Mouse (Mus musculus) left cerebral cortex, adult 11 months (tissue): ENCODE results near the gene Gm11020.

Experiments
- DNase-seq: peaks from one replicate; pipeline ENCODE4 v3.0.0; 2022; ENCODE audit warnings: low spot score

Gene Gm11020

GRCm38 (mm10) chr8:104342426-104342825 lies 21.1 kb downstream of the Gm11020 start:
- DNase-seq, result no peak

GRCm38 (mm10) chr8:104343957-104344356 lies 22.6 kb downstream of the Gm11020 start:
- peak; percentile 71 for DNase-seq

GRCm38 (mm10) chr8:104344622-104345021 lies 23.3 kb downstream of the Gm11020 start:
- no peak for DNase-seq

GRCm38 (mm10) chr8:104346706-104347105 lies 25.3 kb downstream of the Gm11020 start:
- DNase-seq, result no peak

GRCm38 (mm10) chr8:104348971-104349370 lies 27.6 kb downstream of the Gm11020 start:
- DNase-seq, result no peak

- no peak for DNase-seq
These were observed 28.7 kb downstream of the Gm11020 start for GRCm38 (mm10) chr8:104350047-104350446.

- no peak for DNase-seq
These were observed 31.8 kb downstream of the Gm11020 start for GRCm38 (mm10) chr8:104353186-104353585.

GRCm38 (mm10) chr8:104354504-104354903 lies 33.1 kb downstream of the Gm11020 start:
- DNase-seq, result no peak

- no peak for DNase-seq
These were observed 37.3 kb downstream of the Gm11020 start for GRCm38 (mm10) chr8:104358637-104359036.

- DNase-seq, result no peak
These were observed 38.5 kb downstream of the Gm11020 start for GRCm38 (mm10) chr8:104359778-104360456.

GRCm38 (mm10) chr8:104365695-104366094 lies 44.3 kb downstream of the Gm11020 start:
- DNase-seq, result no peak

- DNase-seq, result no peak
These were observed 46.0 kb downstream of the Gm11020 start for GRCm38 (mm10) chr8:104367398-104367797.

- DNase-seq, result no peak
These were observed 48.2 kb downstream of the Gm11020 start for GRCm38 (mm10) chr8:104369591-104369990.

- no peak for DNase-seq
These were observed 48.7 kb downstream of the Gm11020 start for GRCm38 (mm10) chr8:104370071-104370470.

- no peak for DNase-seq
These were observed 49.8 kb downstream of the Gm11020 start for GRCm38 (mm10) chr8:104371121-104371520.
